Mouse (Mus musculus) CH12.LX (cell line): ENCODE data around the gene Coq8a.

Experiments
- CTCF ChIP-seq, 2 experiments: IDR thresholded peaks in 1 of 2; conservative IDR thresholded peaks in 1 of 2; 2 replicates each; pipeline ENCODE4 v1.5.1; 2011 to 2012; ENCODE audit warnings: low read depth in 2 of 2, low read length in 2 of 2, improper control_type of control experiment in 1 of 2, inconsistent platforms in 1 of 2, mild to moderate bottlenecking in 1 of 2, moderate library complexity in 1 of 2
- NRF1 ChIP-seq: IDR thresholded peaks from 2 replicates; pipeline ENCODE4 v1.6.1; 2014; ENCODE audit warnings: low read depth, mild to moderate bottlenecking, inconsistent platforms, low read length, improper control_type of control experiment, moderate library complexity

- TF ChIP-seq NRF1 (no peak), CTCF (conservative IDR thresholded peaks at IDR 0.05 in 1 of 2, IDR thresholded peaks at IDR 0.05 in 1 of 2; ENCODE audit: low read depth in 2 of 2, low read length in 2 of 2) (no peak)
These were observed 20.3 kb downstream of the Coq8a start for GRCm38 (mm10) chr1:180179100-180179499.
